ENCODE assay signal across 7 mouse cellular contexts in genomic region chr5:125204910-125205309, GRCm38 (mm10). TPM values are rescaled to one million over a fixed set of nuclear protein-coding genes. Genes with fewer than 3 reads are reported as not detected.
DNase-seq lines count a peak whose midpoint lies in the region; ATAC-seq and TF ChIP-seq lines count a peak whose summit lies in the region.
"Not testable (repeated sequence)": the region's sequence is repeated elsewhere in the genome, so short reads cannot be mapped to it uniquely, and the experiment has no call there.

No protein-coding gene starts in this region.

- H3K4me2 ChIP-seq in CH12.LX (ENCODE audit: insufficient read depth, low read depth, poor library complexity, severe bottlenecking); hindbrain, postnatal 0 days (ENCODE audit: low read depth, low read length); limb, embryonic 11.5 days (ENCODE audit: low read depth, severe bottlenecking): not testable (repeated sequence)

- WGBS in hindbrain, postnatal 0 days: 89% methylated on average over 3 of the region's 3 CpGs
- 91% methylated on average over 3 of the region's 3 CpGs for WGBS in limb, embryonic 11.5 days

- not testable (repeated sequence) for ATAC-seq in hindbrain, postnatal 0 days; limb, embryonic 11.5 days (ENCODE audit: insufficient number of reproducible peaks, low FRiP score, low TSS enrichment, low read depth)

- DNase-seq in CH12.LX (ENCODE audit: extremely low read depth): peak; percentile 24
- peak; percentile 45 for DNase-seq in NIH3T3 (ENCODE audit: low read depth)
- peak; percentile 61 to 73 for DNase-seq in cerebellum, postnatal 10 days
- peak; percentile 45 for DNase-seq in hindbrain, postnatal 0 days (ENCODE audit: low spot score)
- DNase-seq in limb, embryonic 11.5 days (ENCODE audit: low spot score): peak; percentile 55
- peak; percentile 58 for DNase-seq in mesoderm, embryonic 11.5 days (ENCODE audit: low read depth, low spot score)

- H3K9ac ChIP-seq in CH12.LX (ENCODE audit: insufficient read depth, low read depth); hindbrain, postnatal 0 days (replicated peaks; ENCODE audit: low read length); limb, embryonic 11.5 days (ENCODE audit: low read length): not testable (repeated sequence)

- H3K79me2 ChIP-seq in CH12.LX (replicated peaks; ENCODE audit: control insufficient read depth, extremely low read depth, insufficient read depth, poor library complexity, severe bottlenecking): not testable (repeated sequence)

- not testable (repeated sequence) for TF ChIP-seq EP300 in CH12.LX (IDR thresholded peaks at IDR 0.05; ENCODE audit: low read length)

- TF ChIP-seq CTCF in CH12.LX (conservative IDR thresholded peaks at IDR 0.05 in 1 of 2, IDR thresholded peaks at IDR 0.05 in 1 of 2; ENCODE audit: low read depth in 2 of 2, low read length in 2 of 2): peak in 1 of 2 experiments; percentile 32; a peak in 2 of 4 replicates
- TF ChIP-seq CTCF in hindbrain, postnatal 0 days (IDR thresholded peaks at IDR 0.05; ENCODE audit: low read depth): peak; percentile 58
- TF ChIP-seq CTCF in testis, adult 2 months (IDR thresholded peaks at IDR 0.05; ENCODE audit: control insufficient read depth, insufficient read depth, insufficient replicate concordance, low read depth, low read length): peak; percentile 20; the same call in 1 of the 2 replicates

- H3K4me1 ChIP-seq in CH12.LX (ENCODE audit: control insufficient read depth in 1 of 2, insufficient read depth in 2 of 2); limb, embryonic 11.5 days (ENCODE audit: control insufficient read depth, insufficient read depth, low read length); testis, adult 2 months (ENCODE audit: control insufficient read depth, insufficient read depth, low read length): not testable (repeated sequence)
- peaks cover 23% of the 10 kb centered on the region for H3K4me1 ChIP-seq in hindbrain, postnatal 0 days (ENCODE audit: insufficient read depth, low read length)

- not testable (repeated sequence) for H3K9me3 ChIP-seq in CH12.LX (replicated peaks; ENCODE audit: low read length); hindbrain, postnatal 0 days (ENCODE audit: low read length); limb, embryonic 11.5 days (ENCODE audit: control insufficient read depth, low read length)

- peaks cover 18% of the 10 kb centered on the region for H3K27me3 ChIP-seq in CH12.LX (replicated peaks)
- H3K27me3 ChIP-seq in hindbrain, postnatal 0 days (ENCODE audit: insufficient read depth, low read length); limb, embryonic 11.5 days (ENCODE audit: control insufficient read depth, insufficient read depth, low read length); testis, adult 2 months (ENCODE audit: control insufficient read depth, insufficient read depth, low read length): not testable (repeated sequence)

- H3K27ac ChIP-seq in CH12.LX (ENCODE audit: insufficient read depth, low read depth); hindbrain, postnatal 0 days; limb, embryonic 11.5 days (replicated peaks; ENCODE audit: low read depth, low read length); testis, adult 2 months (ENCODE audit: control insufficient read depth, insufficient read depth, low read depth, low read length): not testable (repeated sequence)

- in situ Hi-C loops in CH12.LX (cut with MboI; ENCODE audit: low pct_ligation_motif_present, low pct_unique_long_range_greater_than_20kb, low sequenced_read_pairs): not testable (repeated sequence)

- H3K4me3 ChIP-seq in CH12.LX (replicated peaks in 1 of 3; ENCODE audit: low read depth in 2 of 3, low read length in 2 of 3, poor library complexity in 1 of 3); hindbrain, postnatal 0 days (ENCODE audit: low read length); limb, embryonic 11.5 days (ENCODE audit: low read depth, low read length); testis, adult 2 months (ENCODE audit: control insufficient read depth, low read depth, low read length): not testable (repeated sequence)

- H3K36me3 ChIP-seq in CH12.LX (replicated peaks in 1 of 2; ENCODE audit: control insufficient read depth in 1 of 2, insufficient read depth in 1 of 2, low read length in 1 of 2); hindbrain, postnatal 0 days (ENCODE audit: insufficient read depth, low read length); limb, embryonic 11.5 days (ENCODE audit: control insufficient read depth, insufficient read depth, low read length); testis, adult 2 months (ENCODE audit: control insufficient read depth, insufficient read depth, low read length): not testable (repeated sequence)

- not testable (repeated sequence) for TF ChIP-seq POLR2A in CH12.LX (IDR thresholded peaks at IDR 0.05; ENCODE audit: low read depth, low read length); testis, adult 2 months (IDR thresholded peaks at IDR 0.05; ENCODE audit: control insufficient read depth, low read depth, low read length)

- dilution Hi-C loops in CH12.LX (cut with MboI; ENCODE audit: extremely low pct_ligation_motif_present, extremely low pct_unique_long_range_greater_than_20kb, low sequenced_read_pairs): not testable (repeated sequence)

- TF ChIP-seq RAD21 in CH12.LX (IDR thresholded peaks at IDR 0.05; ENCODE audit: low read depth, low read length): not testable (repeated sequence)

TF ChIP-seq in CH12.LX, 34 proteins besides CTCF, POLR2A, EP300 and RAD21:
- TF ChIP-seq SMC3 (IDR thresholded peaks at IDR 0.05; ENCODE audit: low read depth, low read length): peak; percentile 24; the same call in 1 of the 2 replicates

RNA-seq across cellular contexts. Expression of gene Ncor2, which starts 25.9 kb away (rescaled TPM):
- total RNA-seq in CH12.LX (2012; rRNA removed): 7.2 and 10.8 TPM in 2 replicates
- total RNA-seq in CH12.LX (2014; rRNA removed): 2.5 and 3.9 TPM in 2 replicates
- polyA plus RNA-seq in CH12.LX (2012; ENCODE audit: insufficient read length, low read depth): 37.7 and 44.7 TPM in 2 replicates
- 35.4 and 37.5 TPM in 2 replicates for total RNA-seq in hindbrain, postnatal 0 days (2014; rRNA removed)
- polyA plus RNA-seq in hindbrain, postnatal 0 days (2015; fragmentation: Nextera tagmentation; extraction: Ambion mirVana): 20.9 and 22.7 TPM in 2 replicates
- 23.6 and 24.3 TPM in 2 replicates for polyA plus RNA-seq in limb, embryonic 11.5 days (2014; fragmentation: Nextera tagmentation; extraction: Ambion mirVana)
- polyA plus RNA-seq in testis, adult 2 months (2012; rRNA removed): 28.0 and 31.7 TPM in 2 replicates
